Mouse (Mus musculus): ENCODE results near the gene E4f1.

GRCm38 (mm10) chr17:24394456-24394855 lies 75.7 kb downstream of the E4f1 start:
- TF ChIP-seq CTCF (IDR thresholded peaks at IDR 0.05; ENCODE audit: extremely low read depth, insufficient read depth, low read length): no peak
- no peak for TF ChIP-seq POLR2A (IDR thresholded peaks at IDR 0.05; ENCODE audit: extremely low read depth, insufficient read depth, low read length)

Data from cortical plate, adult 2 months (tissue).